Mouse (Mus musculus) liver, postnatal 0 days (tissue): Measurements from ENCODE around the gene Gm49425. TPM values are rescaled to one million over a fixed set of nuclear protein-coding genes. Genes with fewer than 3 reads are reported as not detected.
A peak's percentile ranks its signal among the peaks of the same experiment; 100 is the strongest.

Source experiments
- ATAC-seq: fragments of 200-750 bp; cut with Nextera tagmentation; 2 replicates; pipeline ENCODE4 v1.8.0; 2017; ENCODE audit warnings: mild to moderate bottlenecking, moderate library complexity
- DNase-seq: peaks from one replicate; pipeline ENCODE4 v3.0.0-alpha.2; 2016
- H3K27ac ChIP-seq: fragments of 300-500 bp; sonication (generic); 2 replicates; pipeline ENCODE4 v1.5.1; 2014; ENCODE audit warnings: antibody characterized with exemption, moderate library complexity, mild to moderate bottlenecking, low read depth
- H3K27me3 ChIP-seq: fragments of 300-500 bp; sonication (generic); 2 replicates; pipeline ENCODE4 v1.6.1; 2014; ENCODE audit warnings: low read length, control low read depth, mixed read lengths; ENCODE audit not compliant: insufficient read depth
- H3K36me3 ChIP-seq: fragments of 300-500 bp; sonication (generic); replicated peaks from 2 replicates; pipeline ENCODE4 v1.6.1; 2014; ENCODE audit warnings: mild to moderate bottlenecking, control low read depth, low read length, moderate library complexity, mixed read lengths; ENCODE audit not compliant: insufficient read depth
- H3K4me1 ChIP-seq: fragments of 300-500 bp; sonication (generic); 2 replicates; pipeline ENCODE4 v1.6.1; 2014; ENCODE audit warnings: antibody characterized with exemption, mild to moderate bottlenecking, control low read depth; ENCODE audit not compliant: insufficient read depth
- H3K4me2 ChIP-seq: fragments of 300-500 bp; sonication (generic); 2 replicates; pipeline ENCODE4 v1.6.1; 2014; ENCODE audit warnings: low read depth, mild to moderate bottlenecking, low read length, moderate library complexity, mixed read lengths
- H3K4me3 ChIP-seq: fragments of 300-500 bp; sonication (generic); 2 replicates; pipeline ENCODE4 v1.5.1; 2014; ENCODE audit warnings: low read depth, low read length
- H3K9ac ChIP-seq: fragments of 300-500 bp; sonication (generic); replicated peaks from 2 replicates; pipeline ENCODE4 v1.6.1; 2014; ENCODE audit warnings: mild to moderate bottlenecking, moderate library complexity
- H3K9me3 ChIP-seq: fragments of 300-500 bp; sonication (generic); 2 replicates; pipeline ENCODE4 v1.6.1; 2016; ENCODE audit warnings: mild to moderate bottlenecking, control low read depth, low read length, mixed read lengths
- CTCF ChIP-seq: sonication (generic); IDR thresholded peaks from 2 replicates; pipeline ENCODE4 v1.5.1; 2016; ENCODE audit warnings: antibody characterized with exemption, low read depth
- EP300 ChIP-seq: IDR thresholded peaks from 2 replicates; pipeline ENCODE4 v1.6.1; 2016; ENCODE audit warnings: antibody characterized with exemption, low read depth, mild to moderate bottlenecking
- WGBS: fragments of 180-500 bp; shearing (Covaris S2); extraction: QIAGEN DNeasy Blood & Tissue Kit; methylation state at CpG from one replicate; pipeline ENCODE4 v1.1.7; 2014; ENCODE audit not compliant: insufficient replicate concordance; 5-methylcytosine and 5-hydroxymethylcytosine counted together
- polyA plus RNA-seq: library from polyadenylated mRNA; unstranded; fragments of >200 nt; fragmentation: Nextera tagmentation; extraction: Ambion mirVana; gene quantifications from 2 replicates; pipeline ENCODE4 v1.2.1, GENCODE M21; 2015

The Gm49425 gene
- polyA plus RNA-seq, 1 experiment from 2014 or later = not detected

- DNase-seq (no peak), ATAC-seq (no peak)
- no peak for TF ChIP-seq CTCF
- TF ChIP-seq EP300 = no peak
- Histone ChIP-seq H3K9me3 (no peaks in the 10 kb centered on the region), H3K4me3 (no peak overlapping the region), H3K4me2 (no peak overlapping the region), H3K4me1 (no peaks in the 10 kb centered on the region), H3K27ac (no peak overlapping the region), H3K36me3 (no peaks in the 10 kb centered on the region), H3K9ac (no peak overlapping the region), H3K27me3 (0 out of 2 replicates have a peak, but pooled peaks cover 6% of the 10 kb centered on the region)
- 53% methylated on average over 4 of the region's 4 CpGs for WGBS
These were observed 5.6 kb upstream of the Gm49425 start for GRCm38 (mm10) chr15:101522556-101523232.

- DNase-seq (peak; percentile 71), ATAC-seq (no peak)
- no peak overlapping the region for H3K9ac ChIP-seq
- no peaks in the 10 kb centered on the region for H3K36me3 ChIP-seq
- H3K4me3 ChIP-seq = no peak overlapping the region
- TF ChIP-seq CTCF = peak; percentile 80
- TF ChIP-seq EP300 = no peak
- H3K4me2 ChIP-seq = no peak overlapping the region
- WGBS = 17% methylated on average over 2 of the region's 2 CpGs
- H3K9me3 ChIP-seq = no peaks in the 10 kb centered on the region
- no peaks in the 10 kb centered on the region for H3K4me1 ChIP-seq
- 0 out of 2 replicates have a peak, but pooled peaks cover 3% of the 10 kb centered on the region for H3K27me3 ChIP-seq
- H3K27ac ChIP-seq = no peak overlapping the region
These were observed 2.7 kb upstream of the Gm49425 start for GRCm38 (mm10) chr15:101519792-101520191.

GRCm38 (mm10) chr15:101508247-101508646 lies 8.8 kb downstream of the Gm49425 start:
- H3K4me2 ChIP-seq = no peak overlapping the region
- no peak for ATAC-seq
- no peak overlapping the region for H3K4me3 ChIP-seq
- no peaks in the 10 kb centered on the region for H3K9me3 ChIP-seq
- no peak overlapping the region for H3K9ac ChIP-seq
- H3K36me3 ChIP-seq = no peaks in the 10 kb centered on the region
- TF ChIP-seq CTCF (no peak), EP300 (no peak)
- H3K27me3 ChIP-seq = no peaks in the 10 kb centered on the region
- 53% methylated on average over 9 of the region's 9 CpGs for whole genome bisulfite sequencing
- no peak for DNase-seq
- no peak overlapping the region for H3K27ac ChIP-seq
- no peaks in the 10 kb centered on the region for H3K4me1 ChIP-seq

GRCm38 (mm10) chr15:101506896-101507758 lies 9.9 kb downstream of the Gm49425 start:
- H3K4me1 ChIP-seq = no peaks in the 10 kb centered on the region
- H3K27me3 ChIP-seq = no peaks in the 10 kb centered on the region
- H3K27ac ChIP-seq = no peak overlapping the region
- DNase-seq (no peak), ATAC-seq (no peak)
- H3K9ac ChIP-seq = no peak overlapping the region
- no peaks in the 10 kb centered on the region for H3K36me3 ChIP-seq
- no peaks in the 10 kb centered on the region for H3K9me3 ChIP-seq
- WGBS = 48% methylated on average over 14 of the region's 14 CpGs
- TF ChIP-seq EP300 (no peak), CTCF (no peak)
- H3K4me3 ChIP-seq = no peak overlapping the region
- H3K4me2 ChIP-seq = no peak overlapping the region

- Histone ChIP-seq H3K9me3 (no peaks in the 10 kb centered on the region), H3K4me3 (no peak overlapping the region), H3K4me2 (no peak overlapping the region), H3K36me3 (no peaks in the 10 kb centered on the region), H3K27ac (no peak overlapping the region), H3K9ac (no peak overlapping the region), H3K27me3 (no peaks in the 10 kb centered on the region), H3K4me1 (no peaks in the 10 kb centered on the region)
- peak; percentile 33 for DNase-seq
- WGBS = 50% methylated on average over 2 of the region's 2 CpGs
- peak; percentile 62 for TF ChIP-seq CTCF
- TF ChIP-seq EP300 = no peak
- no peak for ATAC-seq
These were observed 19.9 kb downstream of the Gm49425 start for GRCm38 (mm10) chr15:101497181-101497580.

GRCm38 (mm10) chr15:101495266-101495665 lies 21.8 kb downstream of the Gm49425 start:
- TF ChIP-seq EP300 (no peak), CTCF (no peak)
- 79% methylated on average over 8 of the region's 8 CpGs for WGBS
- Histone ChIP-seq H3K27me3 (no peaks in the 10 kb centered on the region), H3K4me1 (no peaks in the 10 kb centered on the region), H3K36me3 (no peaks in the 10 kb centered on the region), H3K27ac (no peak overlapping the region), H3K9me3 (no peaks in the 10 kb centered on the region), H3K4me2 (no peak overlapping the region), H3K9ac (no peak overlapping the region), H3K4me3 (no peak overlapping the region)
- ATAC-seq (no peak), DNase-seq (no peak)
